8 mouse cellular contexts compared by ENCODE assay signal in the genomic region with DNA sequence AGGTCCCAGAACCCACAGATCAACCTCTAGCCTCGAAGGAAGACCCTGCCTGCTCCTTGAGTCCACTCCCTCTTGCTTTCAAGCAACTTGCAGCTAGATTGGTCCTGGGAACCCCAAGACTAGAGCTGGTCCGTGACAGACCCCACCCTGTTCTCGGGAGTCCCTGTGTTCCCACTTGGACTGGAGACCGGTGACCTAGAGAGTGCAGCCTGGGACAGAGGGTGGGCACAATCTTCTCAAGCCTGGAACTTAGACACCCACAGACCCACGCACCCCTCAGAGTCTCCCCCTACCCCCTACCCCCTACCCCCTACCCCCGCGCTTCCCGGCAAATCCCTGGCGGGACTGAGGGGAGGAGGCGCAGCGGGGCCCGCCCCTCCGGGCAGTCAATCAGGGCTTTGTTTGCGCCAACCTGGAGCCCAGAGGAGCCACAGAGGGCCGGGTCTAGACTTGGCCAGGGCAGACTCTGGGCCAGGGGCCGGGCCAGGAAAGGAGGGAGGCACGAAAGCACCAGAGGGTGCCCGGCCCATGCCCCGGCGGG. TPM values are rescaled to one million over a fixed set of nuclear protein-coding genes. Genes with fewer than 3 reads are reported as not detected.
A peak's percentile ranks its signal among the peaks of the same experiment; 100 is the strongest.
DNase-seq lines count a peak whose midpoint lies in the region; TF ChIP-seq lines count a peak whose summit lies in the region.

No protein-coding gene starts in this region.

- TF ChIP-seq POLR2A in heart, adult 2 months (IDR thresholded peaks at IDR 0.05; ENCODE audit: insufficient read depth, low read depth, low read length): no peak

- H3K4me3 ChIP-seq in heart, adult 2 months: peak overlapping the region; percentile 59

- no peak for TF ChIP-seq EP300 in heart, adult 2 months (IDR thresholded peaks at IDR 0.05; ENCODE audit: insufficient read depth, low read depth, low read length)

- H3K27me3 ChIP-seq in heart, adult 2 months (ENCODE audit: control insufficient read depth, insufficient read depth, low read length): no peaks in the 10 kb centered on the region

- no peaks in the 10 kb centered on the region for H3K36me3 ChIP-seq in heart, adult 2 months (ENCODE audit: control insufficient read depth, insufficient read depth, low read length)

- WGBS in heart, adult 2 months: 16% methylated on average over 20 of the region's 20 CpGs

- no peak for TF ChIP-seq CTCF in heart, adult 2 months (IDR thresholded peaks at IDR 0.05)

- H3K27ac ChIP-seq in heart, adult 2 months: peak overlapping the region; percentile 83

- H3K9ac ChIP-seq in heart, adult 2 months (ENCODE audit: low read depth, low read length): peak overlapping the region; percentile 53

- DNase-seq in right cerebral cortex, postnatal 25 days: peak; percentile 8
- DNase-seq in right cerebral cortex, adult 2 months (ENCODE audit: low spot score in 2 of 2): no peak
- DNase-seq in cerebellum, postnatal 10 days: peak; percentile 42 to 61
- peak; percentile 66 to 68 for DNase-seq in heart, adult 2 months
- DNase-seq in kidney, adult 11 months: peak; percentile 68
- DNase-seq in lung, adult 18-20 months: peak; percentile 64 to 75
- DNase-seq in ovary, postnatal 36 days (ENCODE audit: low spot score): peak; percentile 53
- no peak for DNase-seq in spleen, postnatal 4 days (ENCODE audit: low spot score in 2 of 2)

- H3K79me2 ChIP-seq in heart, adult 2 months (replicated peaks; ENCODE audit: control insufficient read depth, insufficient read depth, low read length): no peaks in the 10 kb centered on the region

- H3K4me1 ChIP-seq in heart, adult 2 months (ENCODE audit: control insufficient read depth, insufficient read depth, low read length): no peaks in the 10 kb centered on the region; the same call in 1 of the 2 replicates

- intact Hi-C loops in heart, adult 2 months (cut with DNase I): loop anchor here (2.0 kb wide), 1 partner anchor 126 kb away; no protein-coding TSS in a partner anchor

RNA-seq across cellular contexts. Expression of gene Slc16a2, which starts 0.6 kb away (rescaled TPM):
- 1 to 10 TPM; 7.3 to 7.8 TPM for total RNA-seq in heart, adult 2 months (2021)
- polyA plus RNA-seq in heart, adult 2 months (2012; rRNA removed): 12.8 and 18.5 TPM in 2 replicates

Comparison
In these comparisons a context has a peak if more than half of its experiments do, and no peak if none do; other contexts are left out.
1. DNase-seq: peak in right cerebral cortex, postnatal 25 days (single experiment), cerebellum, postnatal 10 days (2 of 2), heart, adult 2 months (2 of 2), kidney, adult 11 months (single experiment), lung, adult 18-20 months (2 of 2) and ovary, postnatal 36 days (single experiment); none in right cerebral cortex, adult 2 months (0 of 2) and spleen, postnatal 4 days (0 of 2).